Mouse (Mus musculus) ES-E14 (cell line): ENCODE measurements around the gene Olfr68. TPM values are rescaled to one million over a fixed set of nuclear protein-coding genes. Genes with fewer than 3 reads are reported as not detected.
"Not testable (repeated sequence)": the region's sequence is repeated elsewhere in the genome, so short reads cannot be mapped to it uniquely, and the experiment has no call there.

Experiments
- DNase-seq: peaks from one replicate; pipeline ENCODE4 v3.0.0-alpha.2; 2013; ENCODE audit warnings: low read depth, low spot score
- H3K27ac ChIP-seq: 2 replicates; pipeline ENCODE4 v1.5.1; 2012; ENCODE audit warnings: low read depth, mild to moderate bottlenecking, low read length, moderate library complexity, mixed read lengths; ENCODE audit not compliant: poor library complexity, insufficient read depth, severe bottlenecking
- H3K36me3 ChIP-seq: 2 replicates; pipeline ENCODE4 v1.6.1; 2012; ENCODE audit warnings: mild to moderate bottlenecking, low read length, moderate library complexity, mixed read lengths; ENCODE audit not compliant: control insufficient read depth, poor library complexity, insufficient read depth, severe bottlenecking
- H3K4me1 ChIP-seq, 2 experiments: fragments of 150-350 bp in 1 of 2; sonication (generic) in 1 of 2; 2 replicates each; pipeline ENCODE4 v1.6.1; 2012; ENCODE audit warnings: low read length in 2 of 2, mild to moderate bottlenecking in 1 of 2, mixed read lengths in 1 of 2; ENCODE audit not compliant: control insufficient read depth in 2 of 2, insufficient read depth in 2 of 2, poor library complexity in 1 of 2
- H3K4me3 ChIP-seq, 2 experiments: fragments of 150-350 bp in 1 of 2; sonication (generic) in 1 of 2; 2 replicates each; pipeline ENCODE4 v1.5.1; 2012; ENCODE audit warnings: low read length in 2 of 2, low read depth in 1 of 2, mild to moderate bottlenecking in 1 of 2, mixed read lengths in 1 of 2; ENCODE audit not compliant: insufficient read depth in 1 of 2, poor library complexity in 1 of 2, severe bottlenecking in 1 of 2
- H3K9ac ChIP-seq: 2 replicates; pipeline ENCODE4 v1.6.1; 2012; ENCODE audit warnings: low read depth, mild to moderate bottlenecking, low read length, mixed read lengths; ENCODE audit not compliant: poor library complexity, insufficient read depth, severe bottlenecking
- H3K9me3 ChIP-seq: fragments of 150-350 bp; sonication (generic); 2 replicates; pipeline ENCODE4 v1.6.1; 2012; ENCODE audit warnings: low read depth, mild to moderate bottlenecking, low read length; ENCODE audit not compliant: control insufficient read depth, insufficient read depth
- CHD2 ChIP-seq: IDR thresholded peaks from 2 replicates; pipeline ENCODE4 v1.6.1; 2014; ENCODE audit warnings: mild to moderate bottlenecking, low read depth, low read length, inconsistent platforms
- HCFC1 ChIP-seq: IDR thresholded peaks from 2 replicates; pipeline ENCODE4 v1.6.1; 2012; ENCODE audit warnings: low read length, inconsistent platforms, borderline replicate concordance; ENCODE audit not compliant: insufficient read depth
- MAFK ChIP-seq: IDR thresholded peaks from 2 replicates; pipeline ENCODE4 v1.6.1; 2014; ENCODE audit warnings: mild to moderate bottlenecking, low read depth, low read length, inconsistent platforms; ENCODE audit not compliant: insufficient read depth
- ZC3H11A ChIP-seq: IDR thresholded peaks from 2 replicates; pipeline ENCODE4 v1.6.1; 2012; ENCODE audit warnings: low read depth, mild to moderate bottlenecking, inconsistent platforms, low read length, borderline replicate concordance
- ZNF384 ChIP-seq: IDR thresholded peaks from 2 replicates; pipeline ENCODE4 v1.6.1; 2012; ENCODE audit warnings: low read depth, low read length, inconsistent platforms
- in situ Hi-C, 2 experiments: fragments of 600-800 bp; cut with MboI; formaldehyde crosslinking; loops; one replicate each; pipeline ENCODE4 v1.15.1; 2025; ENCODE audit warnings: low sequenced_read_pairs in 2 of 2, inconsistent platforms in 1 of 2; ENCODE audit not compliant: unreplicated experiment in 2 of 2
- total RNA-seq: library from RNA; depleted of rRNA; stranded (reverse); fragments of 300-350 nt; gene quantifications from 2 replicates; pipeline ENCODE4 v1.2.3, GENCODE M21; 2012

Olfr68 gene
- total RNA-seq, 1 experiment, result not detected

- DNase-seq, result no peak
- Histone ChIP-seq H3K9ac (no peak overlapping the region), H3K9me3 (no peaks in the 10 kb centered on the region), H3K36me3 (no peaks in the 10 kb centered on the region), H3K27ac (no peak overlapping the region), H3K4me3 (no peak overlapping the region), H3K4me1 (no peaks in the 10 kb centered on the region)
- in situ Hi-C loops, result no loop called here
- TF ChIP-seq HCFC1 (no peak), MAFK (no peak), ZC3H11A (no peak), CHD2 (no peak), ZNF384 (no peak)
These were observed 45.1 kb upstream of the Olfr68 start for GRCm38 (mm10) chr7:103824597-103824996.

GRCm38 (mm10) chr7:103815085-103815484, 35.6 kb upstream of the Olfr68 start:
- H3K27ac ChIP-seq, DNase-seq, H3K4me3 ChIP-seq, H3K36me3 ChIP-seq, H3K9me3 ChIP-seq, in situ Hi-C loops, H3K4me1 ChIP-seq, H3K9ac ChIP-seq: not testable (repeated sequence)

GRCm38 (mm10) chr7:103813766-103814165, 34.3 kb upstream of the Olfr68 start, which contains the start of gene Hbb-bt:
Hbb-bt (minus strand) TSS chr7:103813996.
- TF ChIP-seq ZC3H11A, result no peak
- no peak for TF ChIP-seq ZNF384
- no peak for TF ChIP-seq MAFK
- TF ChIP-seq CHD2, result no peak
- no peak for TF ChIP-seq HCFC1
- Histone ChIP-seq H3K9ac (no peak within 1 kb of the TSS), H3K9me3 (no peaks in the 10 kb centered on the region), H3K4me1 (no peaks in the 10 kb centered on the region), H3K36me3 (no peaks in the 10 kb centered on the region), H3K27ac (no peak within 1 kb of the TSS), H3K4me3 (no peak within 1 kb of the TSS)
- DNase-seq, result no peak
- in situ Hi-C loops, result no loop called here

- in situ Hi-C loops, H3K36me3 ChIP-seq, H3K9ac ChIP-seq, H3K4me1 ChIP-seq, H3K9me3 ChIP-seq, DNase-seq, H3K27ac ChIP-seq, H3K4me3 ChIP-seq: not testable (repeated sequence)
These were observed 33.7 kb upstream of the Olfr68 start for GRCm38 (mm10) chr7:103813152-103813551.

- Histone ChIP-seq H3K9ac (no peak overlapping the region), H3K4me3 (no peak overlapping the region), H3K36me3 (no peaks in the 10 kb centered on the region), H3K9me3 (no peaks in the 10 kb centered on the region), H3K4me1 (no peaks in the 10 kb centered on the region), H3K27ac (no peak overlapping the region)
- TF ChIP-seq CHD2 (no peak), ZNF384 (no peak), ZC3H11A (no peak), MAFK (no peak), HCFC1 (no peak)
- in situ Hi-C loops, result no loop called here
- DNase-seq, result no peak
These were observed 32.7 kb upstream of the Olfr68 start for GRCm38 (mm10) chr7:103812174-103812573.
